Mouse (Mus musculus): ENCODE measurements around the gene Ly6g6e. TPM values are rescaled to one million over a fixed set of nuclear protein-coding genes. Genes with fewer than 3 reads are reported as not detected.

Gene Ly6g6e
- polyA plus RNA-seq, 2 experiments, result 0.08 TPM; not detected in 1

GRCm38 (mm10) chr17:35055691-35056495 lies 20.8 kb upstream of the Ly6g6e start:
- 80% methylated on average over 7 of the region's 7 CpGs for WGBS (ENCODE audit: insufficient replicate concordance)
- H3K4me1 ChIP-seq (replicated peaks; ENCODE audit: control insufficient read depth in 2 of 2, insufficient read depth in 2 of 2, low read length in 1 of 2), result peaks cover 13 to 18% of the 10 kb centered on the region in 2 experiments
- ATAC-seq (ENCODE audit: insufficient read depth) (no peak), DNase-seq (ENCODE audit: low read depth in 3 of 3, low spot score in 3 of 3) (no peak)
- no peak overlapping the region for H3K4me2 ChIP-seq (ENCODE audit: low read depth)
- no peak overlapping the region for H3K4me3 ChIP-seq (ENCODE audit: insufficient read depth in 1 of 2, low read depth in 2 of 2, low read length in 2 of 2)
- no peak overlapping the region for H3K27ac ChIP-seq
- H3K36me3 ChIP-seq (replicated peaks; ENCODE audit: control insufficient read depth, insufficient read depth, low read depth), result peaks cover 40% of the 10 kb centered on the region
- H3K9ac ChIP-seq (replicated peaks), result no peak overlapping the region
- H3K27me3 ChIP-seq (ENCODE audit: control insufficient read depth, insufficient read depth, low read length), result no peaks in the 10 kb centered on the region
- H3K9me3 ChIP-seq (ENCODE audit: control insufficient read depth, low read length), result no peaks in the 10 kb centered on the region
- TF ChIP-seq EP300 (IDR thresholded peaks at IDR 0.05; ENCODE audit: low read depth) (no peak), CTCF (IDR thresholded peaks at IDR 0.05; ENCODE audit: low read depth) (no peak)

- TF ChIP-seq EP300 (IDR thresholded peaks at IDR 0.05; ENCODE audit: low read depth), result no peak
- TF ChIP-seq CTCF (IDR thresholded peaks at IDR 0.05; ENCODE audit: low read depth), result no peak
- H3K9ac ChIP-seq (replicated peaks), result no peak overlapping the region
- 21% methylated on average over 3 of the region's 3 CpGs for WGBS (ENCODE audit: insufficient replicate concordance)
- ATAC-seq (ENCODE audit: insufficient read depth), result peak; percentile 16; the same call in 1 of the 2 replicates
- DNase-seq (ENCODE audit: low read depth in 3 of 3, low spot score in 3 of 3), result no peak
- H3K9me3 ChIP-seq (ENCODE audit: control insufficient read depth, low read length), result no peaks in the 10 kb centered on the region
- peaks cover 6 to 12% of the 10 kb centered on the region in 2 experiments for H3K4me1 ChIP-seq (replicated peaks; ENCODE audit: control insufficient read depth in 2 of 2, insufficient read depth in 2 of 2, low read length in 1 of 2)
- H3K27me3 ChIP-seq (ENCODE audit: control insufficient read depth, insufficient read depth, low read length), result no peaks in the 10 kb centered on the region
- no peak overlapping the region for H3K4me3 ChIP-seq (ENCODE audit: insufficient read depth in 1 of 2, low read depth in 2 of 2, low read length in 2 of 2)
- H3K4me2 ChIP-seq (ENCODE audit: low read depth), result no peak overlapping the region
- no peak overlapping the region for H3K27ac ChIP-seq
- H3K36me3 ChIP-seq (replicated peaks; ENCODE audit: control insufficient read depth, insufficient read depth, low read depth), result peaks cover 39% of the 10 kb centered on the region
These were observed 19.6 kb upstream of the Ly6g6e start for GRCm38 (mm10) chr17:35057090-35057489.

GRCm38 (mm10) chr17:35058316-35058715 lies 18.4 kb upstream of the Ly6g6e start:
- ATAC-seq (ENCODE audit: insufficient read depth) (no peak), DNase-seq (ENCODE audit: low read depth in 3 of 3, low spot score in 3 of 3) (no peak)
- Histone ChIP-seq H3K27me3 (ENCODE audit: control insufficient read depth, insufficient read depth, low read length) (no peaks in the 10 kb centered on the region; the same call in 1 of the 2 replicates), H3K36me3 (replicated peaks; ENCODE audit: control insufficient read depth, insufficient read depth, low read depth) (peaks cover 27% of the 10 kb centered on the region), H3K4me3 (ENCODE audit: insufficient read depth in 1 of 2, low read depth in 2 of 2, low read length in 2 of 2) (no peak overlapping the region), H3K4me1 (replicated peaks; ENCODE audit: control insufficient read depth in 2 of 2, insufficient read depth in 2 of 2, low read length in 1 of 2) (peaks cover 4 to 8% of the 10 kb centered on the region in 2 experiments; a peak in 3 of 4 replicates), H3K27ac (no peak overlapping the region), H3K9me3 (ENCODE audit: control insufficient read depth, low read length) (no peaks in the 10 kb centered on the region), H3K9ac (replicated peaks) (no peak overlapping the region), H3K4me2 (ENCODE audit: low read depth) (no peak overlapping the region; the same call in 1 of the 2 replicates)
- TF ChIP-seq CTCF (IDR thresholded peaks at IDR 0.05; ENCODE audit: low read depth) (no peak), EP300 (IDR thresholded peaks at IDR 0.05; ENCODE audit: low read depth) (no peak)
- WGBS (ENCODE audit: insufficient replicate concordance), result 63% methylated on average over 9 of the region's 9 CpGs

- Histone ChIP-seq H3K4me1 (replicated peaks; ENCODE audit: control insufficient read depth in 2 of 2, insufficient read depth in 2 of 2, low read length in 1 of 2) (peaks cover 4 to 8% of the 10 kb centered on the region in 2 experiments; a peak in 3 of 4 replicates), H3K36me3 (replicated peaks; ENCODE audit: control insufficient read depth, insufficient read depth, low read depth) (peaks cover 18% of the 10 kb centered on the region), H3K9me3 (ENCODE audit: control insufficient read depth, low read length) (no peaks in the 10 kb centered on the region), H3K27me3 (ENCODE audit: control insufficient read depth, insufficient read depth, low read length) (peaks cover 4% of the 10 kb centered on the region), H3K4me3 (ENCODE audit: insufficient read depth in 1 of 2, low read depth in 2 of 2, low read length in 2 of 2) (peak within 1 kb of the TSS; percentile 49 to 60), H3K4me2 (ENCODE audit: low read depth) (peak within 1 kb of the TSS; percentile 86), H3K27ac (no peak within 1 kb of the TSS), H3K9ac (replicated peaks) (peak within 1 kb of the TSS; percentile 35)
- DNase-seq (ENCODE audit: low read depth in 3 of 3, low spot score in 3 of 3) (no peak), ATAC-seq (ENCODE audit: insufficient read depth) (peak; percentile 70)
- WGBS (ENCODE audit: insufficient replicate concordance), result under 1% methylated on average over 57 of the region's 57 CpGs
- TF ChIP-seq CTCF (IDR thresholded peaks at IDR 0.05; ENCODE audit: low read depth) (peak; percentile 93), EP300 (IDR thresholded peaks at IDR 0.05; ENCODE audit: low read depth) (0 out of 2 replicates have a peak, but pooled peaks have one; percentile 6)
These were observed 17.5 kb upstream of the Ly6g6e start, which contains the start of gene Ddah2 for GRCm38 (mm10) chr17:35058911-35059892. Gene Ddah2 (plus strand): TSS chr17:35059035.

All from liver, embryonic 14.5 days (tissue).